Mouse (Mus musculus) kidney, postnatal 4 days (tissue): Measurements from ENCODE around the gene Pou4f1.

Experiments used
- DNase-seq, 2 experiments: peaks; one replicate each; pipeline ENCODE4 v3.0.0; 2021; ENCODE audit warnings: mixed read lengths in 2 of 2

The Pou4f1 gene

DNA sequence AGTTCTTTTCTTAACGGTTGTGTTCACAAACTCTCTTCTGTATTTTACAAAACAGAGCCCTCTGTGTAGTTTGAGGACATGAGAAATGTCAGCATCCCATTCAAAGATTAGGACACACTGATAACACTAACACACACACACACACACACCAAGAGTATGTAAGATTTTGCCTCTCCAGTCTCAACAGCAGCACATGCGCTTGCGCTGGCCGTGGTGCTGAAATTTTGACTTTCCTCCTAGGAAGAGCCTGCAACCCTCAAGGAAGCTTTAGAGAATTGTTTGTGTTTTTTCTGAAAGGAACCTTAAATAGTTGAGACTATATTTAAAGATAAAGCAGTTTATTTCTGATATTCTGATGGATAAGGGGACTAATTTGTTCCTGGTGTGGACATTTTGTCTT, 14.0 kb downstream of the Pou4f1 start:
- DNase-seq: peak; percentile 91

DNA sequence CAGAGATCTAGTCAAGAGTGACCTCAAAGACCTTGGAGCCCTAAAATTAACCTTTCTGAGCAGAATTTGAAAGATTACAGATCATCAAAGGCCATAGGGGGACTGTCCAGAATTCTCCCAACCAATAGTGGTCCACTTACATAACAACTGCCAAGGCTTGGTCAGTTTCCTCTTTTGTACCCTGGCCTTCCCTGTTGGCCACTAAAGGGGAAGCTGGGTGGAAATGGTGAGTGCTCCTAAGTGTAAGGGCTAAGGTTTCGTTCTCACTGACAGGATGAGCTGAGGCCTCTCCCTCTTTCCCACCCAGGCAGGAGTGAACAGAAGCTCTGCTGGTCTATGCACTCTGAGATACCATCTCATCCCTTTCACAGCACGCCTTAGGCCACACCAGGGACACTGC, 33.5 kb downstream of the Pou4f1 start:
- no peak for DNase-seq

DNA sequence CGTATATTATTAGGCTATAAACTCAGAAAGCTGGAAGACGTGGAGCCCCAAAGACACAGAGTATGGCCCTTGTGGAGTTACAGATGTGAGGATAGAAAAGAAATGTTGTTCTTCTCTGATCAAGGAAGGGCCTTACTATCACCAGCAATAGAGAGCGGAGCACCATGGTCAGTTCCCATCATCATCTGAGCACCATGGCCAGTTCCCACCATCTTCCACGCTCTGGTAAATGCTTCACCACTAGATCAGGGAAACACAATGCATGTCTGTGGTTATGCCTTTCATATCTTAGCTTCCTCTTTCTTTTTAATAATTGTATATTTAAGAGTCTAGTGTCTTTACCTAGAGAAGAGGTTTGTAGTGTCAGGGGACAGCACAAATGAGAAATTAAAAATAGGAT, 37.0 kb downstream of the Pou4f1 start:
- DNase-seq: peak; percentile 32 to 39

DNA sequence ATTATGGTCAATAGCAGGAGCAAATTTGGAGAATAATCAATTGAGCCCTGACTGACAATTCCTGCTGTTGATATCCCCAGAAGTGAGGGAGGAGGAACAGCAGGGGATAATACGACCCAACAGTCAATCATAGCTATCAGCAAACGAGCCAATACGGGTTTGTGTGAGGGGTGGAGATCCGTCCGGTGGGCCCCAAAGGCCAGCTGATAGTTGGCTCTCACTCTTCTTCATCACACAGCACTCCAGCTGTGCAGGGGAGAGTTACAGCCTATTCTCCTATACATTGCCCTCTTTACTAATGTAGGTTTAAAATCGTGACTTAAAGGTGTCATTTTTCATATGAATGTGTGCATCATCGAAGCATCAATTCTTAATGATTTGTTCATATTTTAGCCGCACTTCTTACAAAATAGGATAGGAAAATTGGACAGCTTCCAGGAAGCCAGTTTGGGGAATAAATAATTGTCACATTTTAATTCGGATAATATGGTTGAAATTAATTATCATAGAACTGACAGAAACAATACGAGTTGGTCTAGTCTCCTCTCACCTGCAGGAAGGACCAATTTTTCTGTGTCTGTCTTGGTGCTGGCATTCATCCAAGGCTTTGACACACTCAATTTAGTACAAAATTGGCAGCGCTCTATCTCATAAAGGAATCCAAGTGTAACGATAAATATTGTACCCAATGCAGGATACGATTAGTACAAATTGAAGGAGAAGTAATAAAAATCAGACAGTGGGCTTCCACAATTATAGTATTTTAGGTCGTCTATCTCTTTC, 43.9 kb downstream of the Pou4f1 start:
- no peak for DNase-seq
